Mouse (Mus musculus) midbrain, embryonic 16.5 days (tissue): ENCODE measurements around the gene Ldlrad3. TPM values are rescaled to one million over a fixed set of nuclear protein-coding genes. Genes with fewer than 3 reads are reported as not detected.

Experiments
- ATAC-seq: fragments of 200-750 bp; cut with Nextera tagmentation; 2 replicates; pipeline ENCODE4 v1.8.0; 2017; ENCODE audit warnings: moderate TSS enrichment
- H3K27ac ChIP-seq: fragments of 300-500 bp; sonication (generic); 2 replicates; pipeline ENCODE4 v1.5.1; 2014; ENCODE audit warnings: mild to moderate bottlenecking, low read length, mixed read lengths
- H3K27me3 ChIP-seq: fragments of 300-500 bp; sonication (generic); 2 replicates; pipeline ENCODE4 v1.6.1; 2014; ENCODE audit warnings: low read depth, low read length, mixed read lengths; ENCODE audit not compliant: control insufficient read depth, insufficient read depth
- H3K36me3 ChIP-seq: fragments of 300-500 bp; sonication (generic); 2 replicates; pipeline ENCODE4 v1.6.1; 2014; ENCODE audit warnings: mild to moderate bottlenecking, low read length, moderate library complexity, mixed read lengths; ENCODE audit not compliant: control insufficient read depth, insufficient read depth
- H3K4me1 ChIP-seq: fragments of 300-500 bp; sonication (generic); 2 replicates; pipeline ENCODE4 v1.6.1; 2014; ENCODE audit warnings: mild to moderate bottlenecking, low read length, mixed read lengths; ENCODE audit not compliant: control insufficient read depth, insufficient read depth
- H3K4me2 ChIP-seq: fragments of 300-500 bp; sonication (generic); 2 replicates; pipeline ENCODE4 v1.6.1; 2014; ENCODE audit warnings: mild to moderate bottlenecking, low read length, mixed read lengths
- H3K4me3 ChIP-seq: fragments of 300-500 bp; sonication (generic); 2 replicates; pipeline ENCODE4 v1.5.1; 2014; ENCODE audit warnings: low read depth, mild to moderate bottlenecking, low read length, moderate library complexity, mixed read lengths
- H3K9ac ChIP-seq: fragments of 300-500 bp; sonication (generic); 2 replicates; pipeline ENCODE4 v1.6.1; 2014; ENCODE audit warnings: low read depth, low read length, mixed read lengths
- H3K9me3 ChIP-seq: fragments of 300-500 bp; sonication (generic); replicated peaks from 2 replicates; pipeline ENCODE4 v1.6.1; 2014; ENCODE audit warnings: mild to moderate bottlenecking, low read length, mixed read lengths; ENCODE audit not compliant: control insufficient read depth, poor library complexity, severe bottlenecking
- WGBS: fragments of 180-500 bp; shearing (Covaris S2); extraction: QIAGEN DNeasy Blood & Tissue Kit; methylation state at CpG from one replicate; pipeline ENCODE4 v1.1.7; 2014; 5-methylcytosine and 5-hydroxymethylcytosine counted together
- polyA plus RNA-seq: library from polyadenylated mRNA; unstranded; fragments of >200 nt; fragmentation: Nextera tagmentation; extraction: Ambion mirVana; gene quantifications from 2 replicates; pipeline ENCODE4 v1.2.1, GENCODE M21; 2015

Ldlrad3 gene
- polyA plus RNA-seq, 1 experiment from 2014 or later, result 26.6 TPM

GRCm38 (mm10) chr2:102062861-102063468 lies 123.2 kb downstream of the Ldlrad3 start:
- Histone ChIP-seq H3K4me3 (no peak overlapping the region), H3K36me3 (no peaks in the 10 kb centered on the region), H3K9me3 (no peaks in the 10 kb centered on the region), H3K27ac (no peak overlapping the region), H3K4me2 (no peak overlapping the region), H3K4me1 (no peaks in the 10 kb centered on the region), H3K27me3 (no peaks in the 10 kb centered on the region), H3K9ac (no peak overlapping the region)
- ATAC-seq, result no peak
- 96% methylated on average over 7 of the region's 7 CpGs for WGBS

- WGBS, result 72% methylated on average over 8 of the region's 8 CpGs
These were observed 124.3 kb downstream of the Ldlrad3 start for GRCm38 (mm10) chr2:102061921-102062320.

GRCm38 (mm10) chr2:102057746-102058145 lies 128.4 kb downstream of the Ldlrad3 start:
- Histone ChIP-seq H3K4me2 (no peak overlapping the region), H3K4me1 (peaks cover under 1% of the 10 kb centered on the region; the same call in 1 of the 2 replicates), H3K4me3 (no peak overlapping the region), H3K27ac (no peak overlapping the region), H3K9me3 (no peaks in the 10 kb centered on the region), H3K9ac (no peak overlapping the region), H3K36me3 (no peaks in the 10 kb centered on the region), H3K27me3 (no peaks in the 10 kb centered on the region)
- ATAC-seq, result no peak
- WGBS, result 78% methylated on average over 12 of the region's 12 CpGs

More at GRCm38 (mm10) chr2:102061921-102062320, 124.3 kb downstream of the Ldlrad3 start:
- Histone ChIP-seq H3K9ac (no peak overlapping the region), H3K27me3 (no peaks in the 10 kb centered on the region), H3K4me1 (no peaks in the 10 kb centered on the region), H3K9me3 (no peaks in the 10 kb centered on the region), H3K36me3 (no peaks in the 10 kb centered on the region), H3K27ac (no peak overlapping the region), H3K4me2 (no peak overlapping the region), H3K4me3 (no peak overlapping the region)
- no peak for ATAC-seq

- no peak overlapping the region for H3K9ac ChIP-seq
- no peak overlapping the region for H3K27ac ChIP-seq
- no peak overlapping the region for H3K4me2 ChIP-seq
- 75% methylated on average over 9 of the region's 9 CpGs for WGBS
- H3K27me3 ChIP-seq, result no peaks in the 10 kb centered on the region
- no peak overlapping the region for H3K4me3 ChIP-seq
- peaks cover 2% of the 10 kb centered on the region; the same call in 1 of the 2 replicates for H3K4me1 ChIP-seq
- H3K36me3 ChIP-seq, result no peaks in the 10 kb centered on the region
- ATAC-seq, result no peak; the same call in 1 of the 2 replicates
- no peaks in the 10 kb centered on the region for H3K9me3 ChIP-seq
These were observed 129.0 kb downstream of the Ldlrad3 start for GRCm38 (mm10) chr2:102057029-102057685.

- Histone ChIP-seq H3K4me1 (peaks cover 2% of the 10 kb centered on the region; the same call in 1 of the 2 replicates), H3K9me3 (no peaks in the 10 kb centered on the region), H3K4me3 (no peak overlapping the region), H3K4me2 (no peak overlapping the region), H3K9ac (no peak overlapping the region), H3K27me3 (no peaks in the 10 kb centered on the region), H3K27ac (no peak overlapping the region), H3K36me3 (no peaks in the 10 kb centered on the region)
- WGBS, result 87% methylated on average over 8 of the region's 8 CpGs
- ATAC-seq, result no peak
These were observed 130.0 kb downstream of the Ldlrad3 start for GRCm38 (mm10) chr2:102056144-102056543.

GRCm38 (mm10) chr2:102052951-102053660 lies 133.1 kb downstream of the Ldlrad3 start:
- ATAC-seq, result peak; percentile 27; the same call in 1 of the 2 replicates
- 75% methylated on average over 10 of the region's 10 CpGs for WGBS
- no peak overlapping the region for H3K4me3 ChIP-seq
- no peak overlapping the region for H3K27ac ChIP-seq
- H3K9ac ChIP-seq, result no peak overlapping the region
- no peak overlapping the region for H3K4me2 ChIP-seq
- no peaks in the 10 kb centered on the region for H3K27me3 ChIP-seq
- no peaks in the 10 kb centered on the region for H3K9me3 ChIP-seq
- peaks cover 15% of the 10 kb centered on the region for H3K4me1 ChIP-seq
- H3K36me3 ChIP-seq, result no peaks in the 10 kb centered on the region

GRCm38 (mm10) chr2:102052353-102052752 lies 133.8 kb downstream of the Ldlrad3 start:
- 69% methylated on average over 6 of the region's 6 CpGs for WGBS
- Histone ChIP-seq H3K4me3 (no peak overlapping the region), H3K9ac (no peak overlapping the region), H3K4me1 (peaks cover 15% of the 10 kb centered on the region), H3K4me2 (no peak overlapping the region), H3K27ac (no peak overlapping the region; the same call in 1 of the 2 replicates), H3K36me3 (no peaks in the 10 kb centered on the region), H3K27me3 (no peaks in the 10 kb centered on the region), H3K9me3 (no peaks in the 10 kb centered on the region)
- ATAC-seq, result no peak

GRCm38 (mm10) chr2:102049866-102050550 lies 136.2 kb downstream of the Ldlrad3 start:
- ATAC-seq, result peak; percentile 61
- WGBS, result 31% methylated on average over 10 of the region's 10 CpGs
- peak overlapping the region; percentile 55 for H3K27ac ChIP-seq

More at GRCm38 (mm10) chr2:102049866-102050550, 136.2 kb downstream of the Ldlrad3 start:
- Histone ChIP-seq H3K4me1 (peaks cover 15% of the 10 kb centered on the region), H3K9ac (no peak overlapping the region), H3K9me3 (no peaks in the 10 kb centered on the region), H3K4me3 (no peak overlapping the region), H3K27me3 (no peaks in the 10 kb centered on the region), H3K36me3 (no peaks in the 10 kb centered on the region), H3K4me2 (0 out of 2 replicates have a peak overlapping the region, but pooled peaks have one; percentile 3)
